Mouse (Mus musculus): ENCODE data around the gene Mip.
"Not testable (repeated sequence)": the region's sequence is repeated elsewhere in the genome, so short reads cannot be mapped to it uniquely, and the experiment has no call there.

Mip gene

DNA sequence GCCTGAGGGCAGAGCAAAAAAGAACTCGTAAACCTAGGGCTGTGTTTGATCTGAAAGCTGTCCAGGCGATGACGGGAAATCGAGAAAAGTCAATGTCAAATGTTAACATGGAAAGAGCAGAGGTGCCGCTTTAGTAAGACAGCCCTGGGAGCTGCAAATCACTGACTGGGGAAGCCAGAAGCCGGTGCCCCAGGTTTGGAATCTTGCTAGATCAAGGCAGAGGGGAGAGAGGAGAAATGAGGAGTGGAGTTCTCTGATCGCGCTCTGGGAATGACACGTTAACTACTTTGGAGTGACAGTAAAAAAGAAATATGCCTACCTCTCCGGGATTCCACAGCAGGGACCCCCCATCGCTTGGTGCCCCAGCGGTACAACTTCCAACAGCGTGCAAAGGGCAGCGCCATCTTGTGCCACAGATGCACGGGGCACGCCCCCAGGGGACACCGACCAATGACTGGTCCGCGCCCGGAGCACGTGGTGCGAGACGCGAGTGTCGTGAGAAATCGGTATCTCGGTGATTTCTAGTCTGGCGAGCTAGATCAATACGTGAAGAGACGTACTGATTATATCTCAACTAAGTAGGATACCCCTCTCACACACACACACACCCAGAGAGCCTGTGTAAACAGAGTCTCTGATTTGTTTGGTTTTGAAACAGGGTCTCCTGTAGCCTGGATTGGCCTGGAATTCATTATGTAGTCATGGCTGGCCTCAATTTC lies 14.1 kb upstream of the Mip start, which contains the start of gene Spryd4:
Spryd4 (minus strand) TSS at position 418 of the 719 bp plus-strand sequence.
- DNase-seq: peak; percentile 85 to 88

DNA sequence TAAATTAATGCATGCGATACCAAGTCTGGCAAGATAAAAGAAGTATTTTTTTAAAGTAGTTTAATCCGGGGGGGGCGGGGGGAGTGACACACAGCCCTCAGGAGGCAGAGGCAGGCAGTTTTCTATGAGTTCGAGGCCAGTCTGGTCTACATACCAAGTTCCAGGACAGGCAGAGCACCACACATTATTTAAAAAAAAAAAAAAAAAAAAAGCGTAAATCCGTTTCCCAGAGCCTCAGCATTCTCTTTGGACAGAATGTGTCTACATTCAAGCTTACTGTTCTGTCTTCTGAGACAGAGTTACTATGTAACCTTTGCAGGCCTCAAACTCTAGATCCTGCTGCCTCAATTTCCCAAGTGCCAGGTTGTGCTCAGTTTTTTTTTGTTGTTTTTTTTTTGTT lies 13.5 kb upstream of the Mip start:
- no peak for DNase-seq

DNA sequence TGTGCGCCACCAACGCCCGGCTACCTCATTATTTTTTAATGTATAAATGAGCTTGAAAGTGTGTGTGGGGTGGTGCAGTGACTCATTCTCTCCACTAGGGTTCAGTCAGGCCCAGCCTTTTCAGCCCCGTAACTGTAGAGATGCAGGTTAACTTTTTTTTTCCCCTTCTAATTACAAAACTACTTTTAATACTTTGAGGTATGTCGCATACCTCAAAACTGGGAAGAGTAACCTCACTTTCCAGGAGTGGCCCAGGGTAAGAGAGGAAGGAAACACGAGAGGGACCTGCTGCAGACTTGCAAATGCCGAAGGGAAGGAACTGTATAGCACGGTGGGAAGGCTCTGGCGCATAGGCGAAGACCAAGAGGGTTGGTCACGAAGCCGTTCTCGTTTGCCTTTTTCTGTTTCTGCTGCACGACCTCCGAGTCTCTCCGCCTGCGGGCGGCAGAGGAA lies 12.7 kb upstream of the Mip start:
- peak; percentile 64 to 65 for DNase-seq

DNA sequence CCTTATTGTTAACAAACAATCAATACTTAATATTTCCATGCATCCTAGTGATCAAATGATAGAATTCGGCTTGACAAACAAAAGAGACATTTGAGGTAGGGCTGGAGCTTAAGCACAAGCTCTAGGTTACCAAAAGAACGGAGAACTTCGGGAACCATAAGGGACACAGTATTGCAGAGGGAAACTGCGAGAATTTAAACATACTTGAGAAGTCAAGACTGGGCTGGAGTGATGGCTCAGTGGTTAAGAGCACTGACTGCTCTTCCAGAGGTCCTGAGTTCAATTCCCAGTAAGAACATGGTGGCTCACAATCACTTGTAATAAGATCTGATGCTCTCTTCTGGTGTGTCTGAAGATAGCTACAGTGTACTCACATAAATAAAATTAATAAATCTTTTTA lies 11.5 kb upstream of the Mip start:
- DNase-seq: not testable (repeated sequence)

DNA sequence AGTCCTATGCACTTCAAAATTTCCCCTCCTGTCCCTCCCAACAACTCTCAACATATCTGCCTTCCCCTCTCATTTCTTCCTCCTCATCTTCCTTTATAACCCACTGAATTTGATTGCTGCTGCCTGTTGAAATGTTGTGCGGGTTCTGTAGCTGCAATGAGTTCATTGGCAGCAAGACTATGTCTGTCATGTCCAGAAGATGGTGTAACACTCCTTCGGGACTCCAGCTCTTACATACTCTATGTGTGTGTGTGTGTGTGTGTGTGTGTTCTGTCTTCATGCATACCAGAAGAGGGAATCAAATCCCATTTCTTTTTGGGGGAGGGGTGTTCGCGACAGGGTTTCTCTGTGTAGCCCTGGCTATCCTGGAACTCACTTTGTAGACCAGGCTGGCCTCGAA lies 10.7 kb upstream of the Mip start:
- DNase-seq: no peak

DNA sequence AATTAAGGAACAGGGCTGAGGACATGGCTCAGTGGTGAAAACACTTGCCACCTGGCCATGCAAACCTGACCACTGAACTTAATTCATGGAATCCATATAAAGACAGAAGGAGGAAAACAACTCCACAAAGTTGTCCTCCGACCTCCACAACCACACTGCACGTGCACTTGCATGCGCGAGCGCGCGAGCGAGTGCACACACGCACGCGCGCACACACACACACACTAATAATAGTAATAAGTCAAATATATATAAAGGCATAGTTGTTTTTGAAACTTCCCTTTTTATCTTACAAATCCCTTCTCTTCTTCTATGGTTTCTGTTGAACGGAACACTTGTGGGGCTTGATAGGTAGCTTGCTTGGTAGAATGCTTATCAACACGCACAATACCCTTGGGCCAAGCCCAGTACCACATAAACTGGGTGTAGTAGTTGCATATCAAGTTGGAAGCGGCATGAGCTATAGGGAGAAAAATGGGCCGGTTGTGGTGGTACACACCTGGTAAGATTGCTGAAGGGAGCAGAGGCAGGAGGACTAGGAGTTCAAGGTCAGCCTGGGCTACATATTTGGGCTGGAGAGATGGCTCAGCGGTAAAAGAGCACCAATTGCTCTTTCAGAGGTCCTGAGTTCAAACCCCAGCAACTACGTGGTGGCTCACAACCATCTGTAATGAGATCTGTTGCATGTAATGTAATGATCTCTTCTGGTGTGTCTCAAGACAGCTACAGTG lies 7.1 kb upstream of the Mip start:
- DNase-seq: no peak

DNA sequence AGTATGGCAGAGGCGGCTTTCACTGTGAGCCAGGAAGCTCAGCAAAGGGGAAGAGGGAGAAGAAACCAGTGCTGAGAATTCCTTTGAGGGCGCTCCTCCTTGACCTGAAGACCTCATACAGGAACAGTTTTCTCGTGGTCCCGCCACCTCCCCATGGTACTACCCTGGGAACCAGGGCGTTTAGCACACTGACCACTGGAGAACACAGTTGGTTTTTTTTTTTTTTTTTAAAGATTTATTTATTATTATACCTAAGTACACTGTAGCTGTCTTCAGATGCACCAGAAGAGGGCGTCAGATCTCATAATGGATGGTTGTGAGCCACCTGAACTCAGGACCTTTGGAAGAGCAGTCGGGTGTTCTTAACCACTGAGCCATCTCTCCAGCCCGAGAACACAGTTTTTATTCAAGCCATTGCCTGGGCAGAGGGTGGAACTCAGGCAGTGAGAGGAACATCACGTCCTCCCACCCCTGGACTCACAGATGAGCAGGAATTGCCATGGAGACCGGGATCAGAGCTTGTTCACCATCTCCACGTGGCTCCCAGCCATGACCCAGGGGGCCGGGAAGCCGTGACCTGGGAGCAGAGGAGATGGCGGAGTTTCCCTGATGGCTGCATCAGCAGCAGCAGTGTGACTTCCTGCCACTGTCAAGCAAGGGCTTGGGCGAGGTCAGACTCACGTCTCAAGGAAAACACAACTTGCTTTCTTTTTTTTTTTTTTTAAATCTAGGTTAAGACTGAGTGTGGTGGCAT lies 3.9 kb upstream of the Mip start:
- no peak for DNase-seq

DNA sequence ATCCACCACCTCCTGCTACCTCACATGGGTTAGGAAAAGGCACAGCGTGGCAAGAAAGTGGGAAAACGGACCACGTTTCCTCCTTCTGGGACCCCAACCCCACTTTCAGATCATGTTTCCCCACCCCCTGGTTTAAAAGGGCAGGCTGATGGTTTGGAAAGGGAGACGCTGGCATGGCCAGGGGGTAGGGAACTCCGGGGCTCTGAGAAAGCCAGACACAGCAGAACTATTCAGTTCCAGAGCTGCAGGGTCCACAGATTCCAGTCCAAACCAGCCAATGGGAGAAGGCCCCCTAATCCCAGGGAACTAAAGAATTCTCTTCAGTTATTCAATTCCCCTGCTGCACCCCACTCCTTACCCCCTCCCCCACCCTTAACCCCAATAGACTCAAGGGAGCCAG lies 574 bp upstream of the Mip start:
- no peak for DNase-seq

DNA sequence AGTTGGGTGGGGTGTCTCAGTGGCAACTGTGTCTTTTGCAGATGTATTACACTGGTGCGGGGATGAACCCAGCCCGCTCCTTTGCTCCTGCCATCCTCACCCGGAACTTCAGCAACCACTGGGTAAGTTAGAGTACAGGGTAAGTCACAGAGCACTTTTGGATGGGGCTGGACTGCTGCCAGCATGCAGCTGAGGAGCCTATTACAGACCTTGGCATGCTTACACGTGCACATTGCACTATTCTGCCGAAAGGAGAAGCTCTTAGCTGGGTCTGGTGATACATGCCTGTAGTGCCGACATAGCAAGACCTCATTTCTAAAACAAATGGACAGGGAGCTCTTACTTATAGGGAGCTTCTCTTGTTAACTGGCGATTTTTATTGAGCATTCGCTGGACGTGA lies 2.0 kb downstream of the Mip start:
- no peak for DNase-seq

DNA sequence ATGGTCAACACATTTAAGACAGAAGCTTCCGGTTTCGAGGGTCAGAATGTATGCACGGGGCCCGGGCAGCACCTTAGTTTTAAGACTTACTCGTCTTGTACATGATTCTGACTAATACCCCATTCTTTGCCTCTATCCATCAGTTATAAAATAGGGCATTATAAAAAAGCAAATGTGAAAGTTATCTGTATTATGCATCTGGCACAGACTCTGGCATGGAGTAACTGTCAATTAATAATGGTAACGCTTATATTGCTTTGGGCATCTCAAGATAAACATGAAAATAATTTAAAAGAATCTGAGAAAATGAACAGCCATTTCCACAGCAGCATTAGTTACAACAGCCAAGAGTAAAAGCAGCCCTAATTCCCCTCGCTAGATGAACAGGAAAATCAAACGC lies 2.4 kb downstream of the Mip start:
- no peak for DNase-seq

DNA sequence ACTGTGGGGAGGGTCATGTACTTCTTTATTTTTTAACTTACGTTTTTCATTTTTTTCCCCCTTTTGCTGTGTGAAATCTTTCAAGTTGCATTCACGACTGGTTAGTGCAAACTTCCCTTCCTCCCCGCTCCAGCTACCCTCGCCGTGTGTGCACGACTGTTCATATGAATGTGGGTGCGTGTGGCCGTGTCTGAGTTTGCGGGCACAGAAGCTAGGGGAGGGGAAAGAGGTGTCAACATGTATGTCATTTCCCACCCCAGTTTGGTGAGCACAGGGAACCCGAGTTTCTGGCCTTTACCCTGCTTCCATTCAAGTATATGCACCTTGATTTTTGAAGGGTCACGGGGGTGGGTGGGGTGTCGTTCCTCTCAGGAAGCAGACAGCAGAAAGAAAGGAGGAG lies 4.9 kb downstream of the Mip start:
- peak; percentile 19 to 36 for DNase-seq

DNA sequence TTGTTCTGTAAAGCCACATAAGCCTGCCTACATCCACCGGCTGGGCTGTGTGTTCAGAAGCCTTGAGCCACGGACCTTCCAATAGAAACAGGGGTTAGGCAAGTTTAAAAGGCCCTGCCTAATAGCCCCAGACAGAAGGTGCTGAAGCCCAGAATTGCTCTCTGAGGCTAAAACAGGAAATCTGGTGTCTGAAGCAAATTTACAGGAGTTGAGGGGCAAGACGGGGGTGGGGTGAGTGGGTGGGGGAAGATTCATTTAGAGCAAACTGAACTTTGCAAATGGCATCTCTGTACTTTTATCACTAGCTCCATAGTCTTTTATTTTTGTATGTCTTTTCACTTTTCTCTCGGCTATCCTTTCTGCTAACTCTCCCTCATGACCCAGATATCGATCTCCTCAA lies 5.5 kb downstream of the Mip start:
- peak in 1 of 2 experiments; percentile 13 for DNase-seq

DNA sequence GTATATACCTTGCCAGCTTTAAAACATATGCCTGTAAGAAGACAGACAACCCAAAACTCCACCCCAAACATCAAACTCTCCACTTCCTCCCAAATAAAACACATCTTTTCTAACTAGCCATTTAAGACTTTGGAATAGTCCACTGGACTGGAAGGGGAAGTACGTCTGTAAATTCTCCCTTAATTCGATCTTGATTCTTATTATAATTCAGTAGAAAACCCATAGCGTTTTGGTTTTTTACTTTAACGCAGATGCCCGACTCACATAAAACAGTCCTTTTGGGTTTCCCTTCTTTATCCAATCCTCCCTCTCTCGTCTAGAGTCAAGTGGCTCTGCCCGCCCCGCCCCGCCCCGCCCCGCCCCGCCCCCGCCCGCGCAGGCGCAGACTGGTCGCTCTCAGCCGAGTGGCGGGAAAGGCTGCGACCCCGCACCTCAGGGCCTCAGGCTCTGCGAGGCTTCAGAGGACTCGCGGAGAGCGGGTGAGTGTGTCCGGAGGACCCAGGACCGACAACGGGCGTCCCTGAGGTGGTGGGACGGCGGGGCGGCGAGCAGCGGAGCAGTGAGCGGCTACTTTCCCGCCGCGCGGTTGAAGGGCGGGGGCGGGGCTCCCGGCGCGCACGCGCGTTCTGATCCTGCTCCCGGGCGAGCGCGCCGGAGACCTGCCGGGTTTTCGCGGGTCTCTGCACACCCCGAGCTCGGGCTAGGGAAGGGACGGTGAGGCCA lies 6.2 kb downstream of the Mip start, which contains the start of gene Timeless:
Timeless (plus strand) TSS at position 369 of the 723 bp plus-strand sequence.
- DNase-seq: peak; percentile 91 to 92

DNA sequence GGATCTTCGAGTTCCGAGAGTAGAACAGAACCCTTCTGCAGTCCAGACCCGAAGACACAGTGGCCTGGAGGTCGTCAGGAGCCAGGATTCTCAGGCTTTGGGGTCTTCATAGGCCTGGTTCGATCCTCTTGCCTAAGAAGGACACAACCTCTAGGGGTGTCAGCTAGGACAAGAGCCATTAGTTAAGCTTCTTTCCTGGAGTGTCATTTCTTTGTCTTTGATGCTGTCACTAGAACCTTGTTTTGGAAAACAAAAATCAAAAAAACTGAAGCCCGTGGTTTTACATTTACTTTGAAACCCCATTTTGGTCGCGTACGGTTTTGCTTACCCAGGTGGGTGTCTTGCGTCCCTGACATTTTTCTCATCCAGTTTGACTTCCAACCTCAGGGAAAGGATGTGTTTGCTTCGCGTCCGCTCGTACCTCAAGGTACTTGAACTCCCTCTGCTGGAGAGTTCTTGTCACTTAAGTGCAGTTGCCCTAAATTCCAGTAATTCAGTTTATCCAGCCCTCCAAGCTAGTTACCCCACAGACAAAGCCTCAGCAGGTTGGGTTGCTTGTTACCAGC lies 6.9 kb downstream of the Mip start:
- DNase-seq: peak; percentile 49 to 54

DNA sequence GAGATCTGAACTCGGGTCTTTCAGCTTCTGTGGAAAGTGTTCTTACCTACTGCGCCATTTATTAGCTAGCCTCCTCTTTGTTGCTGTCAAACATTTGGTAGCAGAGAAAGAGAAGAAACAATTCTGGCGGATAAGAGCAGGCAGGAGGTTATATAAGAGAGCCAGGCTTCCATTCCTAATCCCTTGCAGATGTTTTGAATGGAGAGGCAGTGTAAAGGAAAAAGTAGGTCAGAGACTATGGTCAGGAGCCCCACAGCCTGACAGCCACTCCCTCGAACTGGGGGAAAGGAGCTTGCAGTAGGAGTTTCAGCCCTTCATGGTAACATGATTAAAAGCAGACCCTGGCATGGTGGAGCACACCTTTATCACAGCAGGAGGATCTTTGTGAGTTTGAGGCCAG lies 10.7 kb downstream of the Mip start:
- DNase-seq: no peak

DNA sequence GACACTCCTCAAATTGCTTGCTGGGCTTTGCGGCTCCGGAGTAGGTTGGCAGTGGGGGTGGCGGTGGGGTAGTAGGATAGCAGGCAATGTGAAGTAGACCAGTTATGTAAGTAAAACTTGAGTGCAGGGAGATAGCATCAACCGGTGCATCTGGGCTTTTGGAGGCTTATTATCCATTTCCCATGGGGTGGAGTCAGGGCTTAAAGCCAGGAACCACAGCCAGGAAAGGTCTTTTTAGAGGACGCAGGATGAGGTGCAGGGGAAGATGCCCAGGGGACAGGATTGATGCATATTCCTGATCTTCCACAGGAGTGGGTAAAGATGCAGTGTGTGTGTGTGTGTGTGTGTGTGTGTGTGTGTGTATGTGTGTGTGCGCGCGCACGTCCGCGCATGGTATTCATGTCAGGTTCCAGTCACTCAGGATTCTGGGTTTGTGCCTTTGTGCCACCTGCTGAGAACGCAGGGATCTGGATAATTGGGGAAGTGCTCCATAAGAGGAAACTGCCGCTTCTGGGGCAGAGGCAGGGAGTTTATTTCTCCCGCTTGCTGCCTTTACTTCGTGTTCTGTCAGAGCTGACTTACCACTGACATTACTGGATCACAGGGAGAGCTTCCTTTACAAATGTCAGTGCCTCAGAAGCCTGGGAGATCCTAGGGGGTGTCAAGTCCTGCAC lies 12.3 kb downstream of the Mip start:
- no peak for DNase-seq

DNA sequence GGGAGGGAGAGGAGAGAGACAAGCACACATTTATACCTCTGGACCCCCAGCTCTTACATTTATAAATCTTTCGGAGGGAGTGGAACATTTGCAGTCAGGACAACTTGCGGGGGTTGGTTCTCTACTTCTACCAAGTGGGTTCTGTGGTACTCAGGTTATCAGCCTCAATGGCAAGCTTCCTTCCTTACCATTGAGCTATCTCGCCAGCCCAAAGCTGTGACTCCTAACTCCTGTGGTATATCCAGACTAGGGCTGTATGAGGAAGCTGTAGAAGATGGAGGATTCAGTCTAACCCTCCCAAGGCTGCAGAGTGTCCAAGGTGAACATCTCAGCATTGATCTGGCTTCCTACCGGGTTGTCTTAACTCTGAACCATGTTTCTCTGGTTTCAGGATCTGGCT lies 13.5 kb downstream of the Mip start:
- DNase-seq: no peak

DNA sequence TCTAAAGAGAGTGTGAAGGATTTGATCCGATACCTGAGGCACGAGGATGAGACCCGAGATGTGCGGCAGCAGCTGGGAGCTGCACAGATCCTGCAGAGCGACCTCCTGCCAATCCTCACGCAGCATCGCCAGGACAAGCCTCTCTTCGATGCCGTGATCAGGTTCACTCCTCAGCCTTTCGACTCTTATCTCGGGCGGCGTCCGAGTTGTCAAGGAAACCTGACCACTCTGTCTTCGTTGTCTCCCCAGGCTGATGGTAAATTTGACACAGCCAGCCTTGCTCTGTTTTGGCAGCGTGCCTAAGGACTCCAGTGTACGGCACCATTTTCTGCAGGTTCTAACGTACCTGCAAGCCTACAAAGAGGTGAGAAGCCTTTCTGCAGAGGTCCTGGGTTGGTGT lies 14.5 kb downstream of the Mip start:
- no peak for DNase-seq

DNA sequence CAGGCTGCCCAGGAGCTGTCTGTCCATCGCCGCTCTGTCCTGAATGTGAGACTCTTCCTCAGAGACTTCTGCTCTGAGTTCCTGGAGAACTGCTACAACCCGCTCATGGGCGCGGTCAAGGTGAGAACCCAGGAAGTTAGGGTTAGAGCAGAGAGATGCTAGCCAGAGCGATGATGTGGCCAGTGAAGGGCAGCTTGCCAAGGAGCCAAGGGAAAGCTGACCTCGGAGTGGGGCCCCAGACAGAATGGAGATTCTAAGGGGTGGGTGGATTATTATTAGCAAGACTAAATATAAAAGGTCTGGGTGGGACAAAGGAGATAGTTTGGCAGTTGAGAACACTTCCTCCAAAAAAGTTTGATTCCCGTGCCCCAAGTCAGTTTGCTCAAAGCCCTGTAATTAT lies 17.6 kb downstream of the Mip start:
- DNase-seq: no peak

DNA sequence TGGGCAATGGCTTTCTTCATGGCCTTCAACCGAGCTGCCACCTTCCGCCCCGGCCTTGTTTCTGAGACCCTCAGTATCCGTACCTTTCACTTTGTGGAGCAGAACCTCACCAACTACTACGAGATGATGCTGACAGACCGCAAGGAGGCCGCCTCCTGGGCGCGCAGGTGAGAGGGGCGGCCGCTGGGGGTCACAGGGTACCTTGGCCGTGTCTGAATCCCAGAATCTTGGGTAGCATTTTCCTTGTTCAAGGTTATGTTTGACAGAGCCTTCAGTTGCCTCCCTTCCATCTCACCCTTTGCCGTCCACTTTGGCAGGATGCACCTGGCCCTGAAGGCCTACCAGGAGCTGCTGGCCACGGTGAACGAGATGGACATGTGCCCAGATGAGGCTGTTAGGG lies 18.5 kb downstream of the Mip start:
- no peak for DNase-seq

DNA sequence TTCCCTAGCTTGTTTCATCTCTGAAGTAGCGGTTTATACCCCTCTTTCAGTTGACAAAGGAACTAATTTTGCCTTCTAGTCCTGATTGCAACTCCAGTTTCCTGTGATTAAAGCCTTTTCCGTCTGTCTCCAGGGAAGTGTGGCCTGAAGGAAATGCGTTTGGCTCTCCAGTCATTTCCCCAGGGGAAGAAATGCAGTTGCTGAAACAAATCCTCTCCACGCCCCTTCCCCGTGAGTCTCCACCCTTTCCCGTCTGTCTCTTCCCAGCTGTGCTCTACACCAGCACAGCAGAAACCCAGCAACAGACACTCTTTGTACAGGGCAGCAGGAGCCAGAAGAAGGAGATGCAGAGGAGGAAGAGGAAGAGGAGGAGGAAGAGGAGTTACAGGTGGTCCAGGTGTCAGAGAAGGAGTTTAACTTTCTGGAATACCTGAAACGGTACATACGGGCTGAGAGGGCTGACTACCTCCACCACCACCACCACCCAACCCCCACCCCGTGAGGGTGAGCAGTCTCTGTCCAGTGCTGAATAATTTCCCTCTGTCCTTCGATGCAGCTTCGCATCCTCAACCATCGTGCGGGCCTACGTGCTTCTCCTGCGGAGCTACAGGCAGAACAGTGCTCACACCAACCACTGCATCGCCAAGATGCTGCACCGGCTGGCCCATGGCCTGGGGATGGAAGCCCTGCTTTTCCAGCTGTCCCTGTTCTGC lies 21.5 kb downstream of the Mip start:
- DNase-seq: no peak
